Mouse (Mus musculus) hindlimb bud, embryonic 11.5 days (tissue): ENCODE data around the gene Car9.
A peak's percentile ranks its signal among the peaks of the same experiment; 100 is the strongest.
"Not testable (repeated sequence)": the region's sequence is repeated elsewhere in the genome, so short reads cannot be mapped to it uniquely, and the experiment has no call there.

Experiments used
- DNase-seq: peaks from one replicate; pipeline ENCODE4 v3.0.0-alpha.2; 2012; ENCODE audit warnings: low read depth, low spot score; ENCODE audit errors: extremely low spot score

The Car9 gene

DNA sequence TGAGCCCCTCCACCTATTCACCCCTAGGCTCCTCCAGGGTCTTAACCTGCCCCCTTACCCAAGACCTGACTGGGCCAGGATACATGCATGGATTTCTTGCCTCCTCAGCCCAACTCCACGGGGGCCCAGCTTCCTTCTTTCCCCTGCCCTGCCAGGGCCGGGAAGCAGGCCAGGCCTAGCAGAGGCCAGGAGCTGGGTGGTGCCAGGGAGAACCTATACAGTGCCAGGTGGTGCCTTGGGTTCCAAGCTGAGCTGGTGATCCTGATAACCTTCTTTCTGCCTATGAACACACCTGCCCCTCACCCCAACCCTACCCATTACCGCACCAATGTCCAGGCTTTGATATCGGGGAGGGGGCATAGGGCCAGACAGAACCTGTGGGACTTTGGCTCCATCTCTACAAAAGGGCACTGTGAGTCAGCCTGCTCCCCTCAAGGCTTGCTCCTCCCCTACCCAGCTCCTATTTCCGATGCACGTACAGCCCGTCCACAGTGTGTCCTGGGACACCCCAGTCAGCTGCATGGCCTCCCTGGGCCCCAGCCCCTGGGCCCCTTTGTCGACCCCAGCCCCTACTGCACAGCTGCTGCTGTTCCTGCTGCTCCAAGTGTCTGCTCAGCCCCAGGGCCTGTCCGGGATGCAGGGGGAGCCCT lies at the start of gene Car9:
TSS of gene Car9 (plus strand) at position 431 of the 650 bp plus-strand sequence.
- DNase-seq, result no peak

DNA sequence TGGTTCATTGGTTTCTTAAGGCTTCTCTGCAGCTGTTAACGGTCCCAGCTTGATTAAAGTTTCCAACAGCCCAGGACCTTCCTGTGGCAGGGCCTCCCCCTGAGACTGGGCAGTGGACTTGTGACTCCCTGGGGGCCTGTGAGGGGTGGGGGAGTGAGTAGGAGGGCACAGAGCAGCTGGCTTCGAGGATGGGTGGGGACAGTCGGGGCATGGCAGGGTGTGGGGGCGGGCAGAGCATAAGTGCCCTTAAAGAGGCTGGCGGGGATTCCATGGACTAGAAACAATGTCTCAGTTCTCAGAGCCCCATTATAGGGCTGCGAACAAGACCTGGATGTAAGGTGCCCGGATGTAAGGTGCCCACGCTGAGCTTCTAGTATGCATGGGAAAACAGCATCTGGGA lies 49.6 kb upstream of the Car9 start:
- DNase-seq, result no peak

DNA sequence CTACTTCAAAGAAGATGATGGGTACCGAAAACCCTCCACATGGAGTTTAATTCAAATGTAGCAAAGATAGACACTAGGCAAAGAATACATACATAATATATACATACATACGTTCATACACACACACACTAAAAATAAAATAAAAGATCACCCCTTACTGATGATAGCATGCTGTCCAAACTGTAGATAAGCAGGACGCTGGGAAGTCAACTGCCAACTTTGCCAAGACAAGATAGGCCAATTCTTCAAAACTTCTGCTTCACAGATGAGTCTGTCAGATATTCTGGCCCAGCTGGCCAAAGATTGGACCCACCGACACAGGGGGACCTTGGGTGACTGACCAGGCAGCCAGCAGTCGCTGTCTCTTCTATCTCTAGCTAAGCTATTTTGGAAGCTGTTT lies 43.7 kb upstream of the Car9 start:
- DNase-seq, result no peak

DNA sequence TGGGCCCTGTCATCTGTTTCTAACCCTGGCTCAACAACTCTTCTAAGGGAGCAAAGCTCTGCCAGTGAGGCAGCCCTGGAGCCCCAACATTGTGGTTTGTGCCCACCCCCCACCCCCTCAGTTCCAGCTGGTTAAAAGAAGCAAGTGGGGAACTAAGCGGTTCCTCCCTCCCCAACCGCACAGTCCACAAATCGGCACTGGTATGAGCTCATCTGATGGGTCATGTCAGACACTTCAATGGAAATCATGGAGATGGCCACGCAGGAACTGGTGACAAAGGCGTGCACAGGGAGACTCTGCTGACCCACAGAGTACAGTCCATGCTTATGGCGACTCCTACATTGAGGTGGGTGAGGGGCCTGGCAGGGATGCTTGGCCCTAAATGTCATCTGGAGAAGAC lies 40.8 kb upstream of the Car9 start:
- no peak for DNase-seq

DNA sequence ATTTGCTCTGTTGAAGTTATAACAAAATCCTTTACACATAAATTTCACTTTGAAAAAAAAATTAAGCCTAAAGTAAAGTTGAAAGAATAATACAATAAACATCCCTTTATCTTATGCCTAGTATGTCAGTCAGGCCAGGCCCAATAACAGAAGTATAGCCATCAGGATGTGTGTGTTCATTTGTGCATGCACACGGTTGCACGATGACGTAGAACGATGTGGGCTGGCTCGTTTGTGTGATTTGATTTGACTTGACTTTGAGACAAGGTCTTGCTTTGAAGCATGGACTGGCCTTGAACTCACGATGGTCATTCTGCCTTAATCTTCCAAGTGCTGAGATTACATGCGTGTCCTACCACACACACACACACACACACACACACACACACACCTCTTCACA lies 39.9 kb upstream of the Car9 start:
- DNase-seq, result no peak

DNA sequence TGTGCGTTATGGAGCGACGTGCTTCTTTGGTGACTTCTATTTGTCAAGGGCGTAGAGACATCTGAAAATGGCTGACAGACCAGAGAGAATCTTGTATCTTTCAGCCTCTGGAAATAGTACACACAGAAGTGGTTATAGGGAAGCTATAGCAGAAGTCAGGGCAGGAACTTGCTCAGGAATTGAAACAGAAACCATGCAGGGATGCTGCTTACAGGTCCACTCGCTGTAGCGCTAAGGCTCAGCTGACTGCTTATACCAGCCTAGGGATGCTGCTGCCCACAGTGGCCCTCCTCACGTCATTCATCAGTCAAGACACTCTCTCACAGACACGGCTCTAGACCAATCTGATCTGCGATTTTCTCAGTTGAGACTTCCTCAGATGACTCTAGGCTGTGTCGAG lies 36.5 kb upstream of the Car9 start:
- no peak for DNase-seq

DNA sequence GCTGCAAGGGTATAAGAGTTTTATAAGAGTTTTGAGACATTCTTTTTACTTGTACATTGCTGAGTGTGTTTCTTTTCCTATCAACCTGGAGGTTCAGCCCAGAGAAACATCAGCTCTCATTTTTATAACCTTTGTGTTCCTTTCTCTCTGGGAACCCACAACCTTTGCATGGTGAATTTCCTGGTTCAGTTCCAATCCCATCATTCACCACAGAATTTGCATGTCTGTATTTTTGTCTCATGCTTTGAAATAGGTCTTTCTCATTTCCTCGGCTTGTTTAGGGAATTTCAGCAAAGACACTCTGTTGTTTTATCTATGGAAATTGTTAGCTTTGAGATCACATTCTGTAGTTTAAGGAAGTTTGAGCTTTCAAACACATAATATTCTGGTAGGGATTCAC lies 33.1 kb upstream of the Car9 start:
- DNase-seq, result no peak

DNA sequence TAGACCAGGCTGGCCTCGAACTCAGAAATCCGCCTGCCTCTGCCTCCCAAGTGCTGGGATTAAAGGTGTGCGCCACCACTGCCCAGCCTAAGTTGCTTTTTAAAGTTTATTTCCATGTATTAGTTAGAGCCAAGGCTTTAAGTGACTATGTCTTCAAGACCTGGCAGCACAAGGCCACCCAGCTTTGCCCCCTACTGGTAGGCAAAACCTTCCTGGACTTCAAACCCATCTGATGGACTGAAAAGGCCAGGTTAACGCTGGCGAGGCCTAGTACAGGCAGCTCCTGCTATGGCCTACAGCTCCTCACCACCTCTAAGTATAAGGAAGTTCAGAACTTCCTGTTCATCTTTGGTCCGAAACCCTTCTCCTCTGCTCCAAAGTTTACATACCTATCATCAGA lies 30.2 kb upstream of the Car9 start:
- no peak for DNase-seq

DNA sequence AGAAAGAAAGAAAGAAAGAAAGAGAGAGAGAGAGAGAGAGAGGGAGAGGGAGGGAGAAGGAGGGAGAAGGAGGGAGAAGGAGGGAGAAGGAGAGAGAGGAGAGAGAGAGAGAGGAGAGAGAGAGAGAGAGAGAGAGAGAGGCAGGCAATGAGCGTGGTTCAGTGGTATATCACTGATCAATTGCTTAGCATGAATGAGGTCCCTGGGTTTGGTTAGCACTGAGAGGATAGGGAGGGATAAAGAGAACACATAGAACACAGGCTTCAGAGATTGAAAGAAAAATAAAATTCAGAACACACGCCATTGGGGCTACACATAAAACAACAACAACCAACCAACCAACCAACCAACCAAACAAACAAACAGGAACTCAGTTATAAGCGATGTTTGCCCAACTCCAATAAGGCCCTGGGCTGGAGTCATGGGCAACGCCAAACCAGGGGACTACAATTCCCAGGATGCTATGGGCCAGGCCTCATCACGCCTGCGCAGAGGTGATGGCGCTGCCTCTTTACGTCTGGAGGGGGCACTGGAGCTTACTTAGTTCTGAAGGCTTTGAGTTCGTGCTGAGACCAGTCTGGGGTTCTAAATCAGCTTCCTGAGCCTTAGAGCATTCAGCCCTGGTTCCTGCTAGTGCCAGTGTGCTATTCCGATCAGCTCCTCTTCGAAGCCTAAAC lies 28.8 kb upstream of the Car9 start:
- DNase-seq, result peak; percentile 67

DNA sequence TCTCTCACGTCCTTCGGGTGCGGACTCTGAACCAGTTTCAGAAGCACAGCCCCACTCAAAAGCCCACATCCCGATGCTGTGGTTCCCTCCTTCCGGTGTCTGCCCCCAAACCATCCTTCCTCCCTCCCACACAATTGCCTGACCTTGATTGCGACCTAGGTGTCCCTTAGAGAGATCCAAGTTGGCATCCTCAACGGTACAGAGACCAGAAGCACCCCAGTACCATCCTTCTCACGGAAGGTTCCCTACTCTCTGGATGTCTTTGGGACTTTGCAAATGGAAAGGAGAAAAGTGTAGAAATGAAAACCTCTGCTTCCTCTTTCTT lies 28.3 kb upstream of the Car9 start:
- DNase-seq, result no peak

DNA sequence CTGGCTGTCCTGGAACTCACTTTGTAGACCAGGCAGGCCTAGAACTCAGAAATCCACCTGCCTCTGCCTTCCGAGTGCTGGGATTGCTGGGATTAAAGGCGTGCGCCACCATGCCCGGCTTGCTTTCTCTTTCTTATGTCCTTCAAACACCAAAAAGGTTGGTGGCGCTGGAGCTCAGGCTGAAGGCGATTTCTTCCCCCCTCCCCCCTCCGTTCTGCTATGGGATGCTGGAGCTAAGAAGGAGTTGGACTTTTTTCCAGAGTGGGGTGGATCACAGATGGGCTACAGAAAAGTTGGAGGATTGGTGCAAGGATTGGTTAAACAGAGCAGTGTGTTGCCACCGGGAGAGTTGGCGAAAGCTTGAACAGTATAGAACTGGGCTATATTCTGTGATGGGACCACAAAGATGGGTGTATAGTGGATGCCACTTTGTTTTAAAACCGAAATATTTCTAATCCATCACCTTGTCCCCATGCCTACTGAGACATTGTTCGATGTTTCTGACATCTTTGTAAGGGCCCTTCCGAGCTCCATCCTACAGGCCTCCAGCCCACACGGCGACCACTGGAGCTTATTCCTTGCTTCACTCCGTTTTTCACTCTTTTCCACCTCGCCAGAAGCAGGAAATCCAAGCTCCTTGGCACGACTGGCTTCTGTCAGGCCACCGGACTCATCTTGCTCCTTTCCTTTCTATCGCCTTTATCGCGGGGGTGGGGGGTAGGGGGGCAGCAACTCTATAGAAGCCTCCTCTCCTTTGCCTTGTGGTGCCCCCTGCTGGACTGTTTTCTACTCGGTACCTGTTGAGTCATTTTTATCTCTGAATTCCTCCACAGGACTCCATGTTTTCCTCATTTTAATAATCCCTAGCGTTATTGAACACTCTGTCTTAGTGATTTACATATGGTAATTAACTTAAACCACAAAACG lies 27.6 kb upstream of the Car9 start:
- peak; percentile 33 for DNase-seq

DNA sequence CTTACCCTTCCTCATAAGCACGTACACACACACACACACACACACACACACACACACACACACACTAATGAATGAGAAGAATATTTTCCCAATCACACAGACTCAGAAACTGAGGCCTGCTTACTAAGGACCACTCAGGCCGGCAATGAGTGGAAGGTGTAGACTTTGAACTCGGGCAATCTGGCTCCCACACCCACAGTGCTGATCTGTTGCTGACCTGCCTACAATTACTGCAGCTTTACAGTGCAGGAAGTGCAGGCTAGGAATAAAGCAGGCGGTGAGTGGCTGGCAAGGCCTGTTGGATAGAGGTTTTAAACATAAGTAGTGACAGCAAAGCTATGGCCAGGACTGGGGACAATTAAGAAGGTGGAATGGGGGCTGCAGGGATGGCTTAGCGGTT lies 25.8 kb upstream of the Car9 start:
- no peak for DNase-seq

DNA sequence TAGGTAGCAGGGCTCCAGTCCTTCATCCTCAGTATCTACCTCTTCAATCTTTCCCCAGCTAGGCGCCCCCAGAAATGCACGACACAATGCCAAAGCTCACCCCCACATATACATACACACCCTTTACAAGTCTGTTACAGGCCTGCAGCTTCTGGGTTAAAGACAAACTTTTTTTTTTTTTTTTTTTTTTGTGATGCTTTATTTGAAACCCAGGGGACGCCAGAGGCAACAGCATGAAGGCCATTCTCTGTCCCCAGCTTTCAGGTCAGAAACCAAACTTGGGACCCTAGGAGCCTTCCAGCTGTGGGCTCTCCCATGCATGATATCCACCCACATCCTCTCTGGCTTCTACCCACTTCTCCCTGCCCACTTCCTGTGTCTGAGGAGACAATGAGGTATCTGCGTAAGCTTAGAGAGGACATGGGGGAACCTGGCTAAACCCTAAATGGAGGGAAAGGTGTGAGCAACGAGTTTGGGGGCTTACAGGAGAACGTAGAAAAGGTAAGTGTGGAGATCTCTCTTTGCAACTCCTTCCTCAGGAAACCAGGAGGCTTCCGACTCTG lies 24.8 kb upstream of the Car9 start:
- no peak for DNase-seq

DNA sequence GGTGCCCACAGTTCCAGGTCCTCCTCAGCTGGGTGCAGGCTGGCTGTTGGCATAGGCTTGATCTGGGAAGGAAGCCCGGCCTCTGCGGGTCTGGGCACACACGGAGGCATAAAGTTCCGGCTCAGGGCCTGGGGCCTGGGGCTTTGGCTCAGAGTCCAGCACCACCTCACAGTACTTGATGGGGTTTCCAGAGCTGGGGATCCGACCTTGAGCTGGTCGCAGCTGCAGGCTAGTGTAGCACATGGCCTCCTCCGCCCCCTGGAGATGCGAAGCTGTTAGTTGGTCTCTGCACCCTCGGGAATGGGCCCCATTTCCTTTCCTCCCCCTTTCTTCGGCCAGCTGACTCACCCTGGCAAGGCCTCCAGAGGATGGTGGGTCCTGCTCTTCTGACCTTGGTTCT lies 24.2 kb upstream of the Car9 start:
- no peak for DNase-seq

DNA sequence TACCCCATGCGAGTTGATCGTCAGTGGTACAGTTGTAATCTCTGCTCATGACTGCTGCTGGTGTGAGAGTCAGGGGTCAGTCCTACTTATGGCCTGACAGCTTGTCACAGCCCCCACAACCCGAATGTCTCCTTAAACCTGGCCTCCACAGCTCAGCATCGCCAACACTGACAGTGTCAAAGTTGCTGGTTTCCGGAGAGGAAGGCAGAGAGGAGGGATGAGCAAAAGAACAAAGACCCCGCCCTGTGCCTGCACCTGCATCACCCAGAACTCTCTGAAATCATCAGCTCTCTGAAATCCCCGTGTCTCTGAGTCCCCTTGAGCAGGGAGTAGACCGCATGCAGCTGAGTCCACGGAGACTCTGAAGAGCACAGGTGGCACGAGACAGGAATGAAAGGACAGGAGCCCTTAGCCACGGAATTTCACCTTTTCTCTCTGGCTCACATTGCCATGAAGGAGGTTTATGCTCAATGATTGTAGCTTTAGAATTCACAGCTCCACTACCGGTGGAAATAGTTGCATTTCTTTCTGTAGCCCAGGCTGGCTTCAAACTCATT lies 23.2 kb upstream of the Car9 start, which contains the start of gene Sit1:
TSS of gene Sit1 (minus strand) at position 200 of the 557 bp plus-strand sequence.
- DNase-seq, result no peak

DNA sequence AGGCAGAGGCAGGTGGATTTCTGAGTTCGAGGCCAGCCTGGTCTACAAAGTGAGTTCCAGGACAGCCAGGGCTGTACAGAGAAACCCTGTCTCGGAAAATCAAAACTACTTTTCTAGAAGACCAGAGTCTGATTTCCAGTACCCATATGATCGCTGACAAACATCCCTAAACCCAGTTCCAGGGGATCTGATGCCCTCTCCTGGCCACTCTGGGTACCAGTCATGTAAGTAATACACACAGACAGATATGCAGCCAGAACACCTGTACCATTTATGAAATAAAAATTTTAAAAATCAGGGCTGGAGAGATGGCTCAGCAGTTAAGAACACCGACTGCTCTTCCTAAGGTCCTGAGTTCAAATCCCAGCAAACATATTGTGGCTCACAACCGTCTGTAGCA lies 21.1 kb upstream of the Car9 start:
- not testable (repeated sequence) for DNase-seq

DNA sequence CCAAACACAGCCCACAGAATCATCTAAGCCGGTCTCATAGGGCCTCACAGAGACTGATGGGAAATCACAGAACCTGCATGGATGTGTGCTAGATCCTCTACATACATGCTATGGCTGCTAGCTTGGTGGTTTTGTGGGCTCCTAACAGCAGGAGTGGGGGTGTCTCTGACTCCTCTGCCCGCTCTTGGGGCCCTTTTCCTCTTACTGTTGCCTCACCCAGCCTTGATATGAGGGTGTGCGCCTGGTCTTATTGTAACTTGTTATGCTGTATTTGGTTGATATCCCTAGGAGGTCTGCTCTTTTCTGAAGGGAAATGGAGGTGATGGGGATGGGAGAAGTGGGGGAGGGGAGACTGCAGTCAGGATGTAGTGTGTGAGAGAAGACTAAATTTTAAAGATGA lies 17.2 kb upstream of the Car9 start:
- DNase-seq, result no peak

DNA sequence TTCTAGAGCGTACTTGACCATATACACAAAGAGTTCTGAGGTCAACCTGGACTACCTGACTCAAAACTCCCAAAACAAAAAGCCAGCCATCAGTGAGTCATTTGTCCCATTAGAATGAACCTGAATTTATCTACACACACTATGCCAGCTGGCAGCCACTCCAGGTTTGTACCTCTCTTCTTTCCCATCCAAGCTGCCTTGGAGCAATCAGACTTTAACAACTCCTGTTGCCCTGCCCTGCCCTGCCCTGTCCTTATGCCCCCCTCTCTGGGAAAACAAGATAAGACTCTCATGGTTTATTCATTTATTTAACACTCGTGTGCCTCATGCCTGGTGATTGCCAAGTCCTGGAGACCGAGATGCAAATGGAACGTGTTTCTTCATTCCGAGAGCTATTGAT lies 16.0 kb upstream of the Car9 start:
- no peak for DNase-seq

DNA sequence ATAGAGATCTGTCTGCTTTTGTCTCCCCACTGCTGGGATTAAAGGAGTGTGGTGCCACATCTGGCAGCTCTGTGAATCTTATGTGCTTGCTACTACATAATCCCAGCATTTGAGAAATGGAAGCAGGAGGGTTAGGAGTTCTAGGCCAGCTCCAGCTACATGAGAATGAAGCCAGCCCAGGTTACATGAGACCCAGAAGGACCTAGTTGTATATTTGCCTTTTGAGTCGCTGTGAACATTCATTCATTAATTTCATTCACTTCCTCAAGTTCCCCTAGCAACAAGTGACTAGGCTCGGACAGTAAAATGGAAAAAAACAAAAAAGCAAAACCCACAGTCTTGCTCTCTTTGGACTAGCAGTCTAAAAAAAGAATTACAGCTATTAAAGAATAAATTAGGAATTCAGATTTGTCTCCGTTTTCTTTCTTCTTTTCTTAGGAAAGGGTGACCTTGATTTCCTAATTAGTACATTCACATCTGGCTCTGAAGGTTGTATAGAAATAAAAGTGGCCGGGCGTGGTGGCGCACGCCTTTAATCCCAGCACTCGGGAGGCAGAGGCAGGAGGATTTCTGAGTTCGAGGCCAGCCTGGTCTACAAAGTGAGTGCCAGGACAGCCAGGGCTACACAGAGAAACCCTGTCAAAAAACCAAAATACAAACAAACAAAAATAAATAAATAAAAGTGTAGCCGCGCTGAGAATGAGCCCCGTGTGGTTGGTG lies 14.5 kb upstream of the Car9 start:
- no peak for DNase-seq

DNA sequence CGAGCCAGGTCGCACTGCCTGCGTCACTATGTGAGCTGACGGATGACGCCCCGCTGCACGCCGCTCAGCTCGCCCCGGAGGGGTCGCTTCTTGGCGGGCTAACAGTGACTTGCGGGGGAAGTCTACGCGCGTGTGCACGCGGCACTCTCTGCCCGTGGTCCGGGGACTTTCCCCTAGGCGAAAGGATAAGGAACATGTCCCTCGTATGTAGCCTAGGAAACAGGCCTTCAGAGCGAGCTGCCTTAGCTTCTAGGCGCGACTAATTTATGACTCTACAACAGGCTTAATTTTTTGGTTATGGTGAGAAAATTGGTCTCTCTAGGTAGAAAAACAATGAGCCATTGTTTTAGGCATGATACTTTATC lies 14.0 kb upstream of the Car9 start, which contains the start of gene Ccdc107:
TSS of gene Ccdc107 (plus strand) at position 80 of the 365 bp plus-strand sequence.
- DNase-seq, result peak; percentile 93
